Mouse (Mus musculus) heart, embryonic 10.5 days (tissue): ENCODE data around the gene Hcar2. TPM values are rescaled to one million over a fixed set of nuclear protein-coding genes. Genes with fewer than 3 reads are reported as not detected.

Experiments
- DNase-seq: peaks from one replicate; pipeline ENCODE4 v3.0.0-alpha.2; 2017; ENCODE audit warnings: low spot score
- H3K27ac ChIP-seq: fragments of 300-500 bp; sonication (generic); 2 replicates; pipeline ENCODE4 v1.5.1; 2016; ENCODE audit warnings: mild to moderate bottlenecking
- H3K27me3 ChIP-seq: fragments of 300-500 bp; sonication (generic); 2 replicates; pipeline ENCODE4 v1.6.1; 2016; ENCODE audit warnings: mild to moderate bottlenecking; ENCODE audit not compliant: poor library complexity, insufficient read depth, severe bottlenecking
- H3K36me3 ChIP-seq: fragments of 300-500 bp; sonication (generic); 2 replicates; pipeline ENCODE4 v1.6.1; 2016; ENCODE audit warnings: mild to moderate bottlenecking, moderate library complexity
- H3K4me1 ChIP-seq: fragments of 300-500 bp; sonication (generic); 2 replicates; pipeline ENCODE4 v1.6.1; 2016; ENCODE audit warnings: mild to moderate bottlenecking
- H3K4me3 ChIP-seq: fragments of 300-500 bp; sonication (generic); 2 replicates; pipeline ENCODE4 v1.5.1; 2016; ENCODE audit warnings: mild to moderate bottlenecking, moderate library complexity
- H3K9me3 ChIP-seq: fragments of 300-500 bp; sonication (generic); 2 replicates; pipeline ENCODE4 v1.6.1; 2016; ENCODE audit warnings: mild to moderate bottlenecking, moderate library complexity
- WGBS: fragments of 180-500 bp; shearing (Covaris S2); methylation state at CpG from one replicate; pipeline ENCODE4 v1.1.7; 2016; 5-methylcytosine and 5-hydroxymethylcytosine counted together
- polyA plus RNA-seq: library from polyadenylated mRNA; unstranded; fragments of >200 nt; fragmentation: Nextera tagmentation; extraction: Ambion mirVana; gene quantifications from 2 replicates; pipeline ENCODE4 v1.2.1, GENCODE M21; 2016

Hcar2 gene
- polyA plus RNA-seq, 1 experiment from 2014 or later: not detected

DNA sequence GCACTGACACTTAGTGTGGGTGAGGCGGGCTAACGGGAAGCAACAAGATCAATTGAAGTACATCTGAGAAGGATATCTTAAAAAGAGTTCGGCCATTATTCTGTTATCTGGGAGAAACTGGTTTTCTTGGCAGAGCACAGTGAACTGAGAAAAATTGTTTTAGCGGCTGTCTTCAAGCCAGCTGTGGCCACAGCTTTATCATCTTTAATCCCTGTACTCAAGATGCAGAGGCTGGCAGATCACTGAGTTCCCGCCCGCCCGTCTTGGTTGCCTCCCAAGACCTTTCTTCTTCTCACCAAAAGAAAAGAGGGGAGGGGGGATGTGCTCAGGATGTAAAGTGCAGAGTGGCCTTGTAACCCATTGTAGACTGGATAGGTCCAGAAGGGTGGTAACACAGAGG is 48.4 kb downstream of the Hcar2 start:
- 89% methylated on average over 7 of the region's 7 CpGs for WGBS
- Histone ChIP-seq H3K27ac (no peak overlapping the region), H3K9me3 (no peaks in the 10 kb centered on the region), H3K4me3 (no peak overlapping the region), H3K4me1 (no peaks in the 10 kb centered on the region), H3K36me3 (peaks cover 87% of the 10 kb centered on the region), H3K27me3 (no peaks in the 10 kb centered on the region)
- DNase-seq: no peak

Other genes with a start within 250 kb of the Hcar2 start
- 49.1 and 56.0 TPM in 2 replicates for gene Clip1, start 180.9 kb downstream of the Hcar2 start, polyA plus RNA-seq
- gene Zcchc8, start 144.4 kb downstream of the Hcar2 start, polyA plus RNA-seq: 74.5 and 77.0 TPM in 2 replicates
- gene Rsrc2, start 116.1 kb downstream of the Hcar2 start, polyA plus RNA-seq: 85.7 and 102 TPM in 2 replicates
- 27.0 and 27.3 TPM in 2 replicates for gene Kntc1, start 115.8 kb downstream of the Hcar2 start, polyA plus RNA-seq
- not detected in 2 replicates for gene Hcar1, start 14.5 kb upstream of the Hcar2 start, polyA plus RNA-seq
- 107 and 144 TPM in 2 replicates for gene Denr, start 41.7 kb upstream of the Hcar2 start, polyA plus RNA-seq
- gene Gm43518, start 61.9 kb upstream of the Hcar2 start, polyA plus RNA-seq: 2.4 and 2.7 TPM in 2 replicates
- gene Ccdc62, start 65.2 kb upstream of the Hcar2 start, polyA plus RNA-seq: 3.7 and 5.7 TPM in 2 replicates
- 6.5 and 8.4 TPM in 2 replicates for gene Hip1r, start 108.1 kb upstream of the Hcar2 start, polyA plus RNA-seq
- 54.0 and 61.4 TPM in 2 replicates for gene Vps37b, start 166.8 kb upstream of the Hcar2 start, polyA plus RNA-seq
- 0.89 and 2.4 TPM in 2 replicates for gene Abcb9, start 230.3 kb upstream of the Hcar2 start, polyA plus RNA-seq
- gene Ogfod2, start 246.8 kb upstream of the Hcar2 start, polyA plus RNA-seq: 19.6 and 20.1 TPM in 2 replicates